Mouse (Mus musculus) midbrain, embryonic 14.5 days (tissue): ENCODE measurements around the gene Vmn2r38. TPM values are rescaled to one million over a fixed set of nuclear protein-coding genes. Genes with fewer than 3 reads are reported as not detected.
"Not testable (repeated sequence)": the region's sequence is repeated elsewhere in the genome, so short reads cannot be mapped to it uniquely, and the experiment has no call there.

Experiments
- ATAC-seq: fragments of 200-750 bp; cut with Nextera tagmentation; 2 replicates; pipeline ENCODE4 v1.8.0; 2017; ENCODE audit warnings: moderate number of reproducible peaks, moderate library complexity; ENCODE audit not compliant: low FRiP score, low TSS enrichment
- DNase-seq: peaks from one replicate; pipeline ENCODE4 v3.0.0-alpha.2; 2015
- H3K27ac ChIP-seq: fragments of 300-500 bp; sonication (generic); replicated peaks from 2 replicates; pipeline ENCODE4 v1.5.1; 2014; ENCODE audit warnings: mild to moderate bottlenecking, low read depth, low read length, moderate library complexity
- H3K27me3 ChIP-seq: fragments of 300-500 bp; sonication (generic); 2 replicates; pipeline ENCODE4 v1.6.1; 2014; ENCODE audit warnings: low read length, control low read depth, mixed read lengths; ENCODE audit not compliant: control insufficient read depth, insufficient read depth
- H3K36me3 ChIP-seq: fragments of 300-500 bp; sonication (generic); 2 replicates; pipeline ENCODE4 v1.6.1; 2014; ENCODE audit warnings: low read length, control low read depth; ENCODE audit not compliant: control insufficient read depth, insufficient read depth
- H3K4me1 ChIP-seq: fragments of 300-500 bp; sonication (generic); 2 replicates; pipeline ENCODE4 v1.6.1; 2014; ENCODE audit warnings: mild to moderate bottlenecking, antibody characterized with exemption, low read length, control low read depth; ENCODE audit not compliant: control insufficient read depth, insufficient read depth
- H3K4me2 ChIP-seq: fragments of 300-500 bp; sonication (generic); 2 replicates; pipeline ENCODE4 v1.6.1; 2014; ENCODE audit warnings: mild to moderate bottlenecking, low read length, moderate library complexity
- H3K4me3 ChIP-seq: fragments of 300-500 bp; sonication (generic); replicated peaks from 2 replicates; pipeline ENCODE4 v1.5.1; 2014; ENCODE audit warnings: low read depth, low read length
- H3K9ac ChIP-seq: fragments of 300-500 bp; sonication (generic); replicated peaks from 2 replicates; pipeline ENCODE4 v1.6.1; 2014; ENCODE audit warnings: mild to moderate bottlenecking, low read length, moderate library complexity
- H3K9me3 ChIP-seq: fragments of 300-500 bp; sonication (generic); 2 replicates; pipeline ENCODE4 v1.6.1; 2016; ENCODE audit warnings: low read length, control low read depth, mixed read lengths; ENCODE audit not compliant: control insufficient read depth
- WGBS: fragments of 180-500 bp; shearing (Covaris S2); extraction: QIAGEN DNeasy Blood & Tissue Kit; methylation state at CpG from one replicate; pipeline ENCODE4 v1.1.7; 2014; 5-methylcytosine and 5-hydroxymethylcytosine counted together
- polyA plus RNA-seq: library from polyadenylated mRNA; unstranded; fragments of >200 nt; fragmentation: Nextera tagmentation; extraction: Ambion mirVana; gene quantifications from 2 replicates; pipeline ENCODE4 v1.2.1, GENCODE M21; 2014

Vmn2r38 gene
- not detected in 2 replicates for polyA plus RNA-seq

DNA sequence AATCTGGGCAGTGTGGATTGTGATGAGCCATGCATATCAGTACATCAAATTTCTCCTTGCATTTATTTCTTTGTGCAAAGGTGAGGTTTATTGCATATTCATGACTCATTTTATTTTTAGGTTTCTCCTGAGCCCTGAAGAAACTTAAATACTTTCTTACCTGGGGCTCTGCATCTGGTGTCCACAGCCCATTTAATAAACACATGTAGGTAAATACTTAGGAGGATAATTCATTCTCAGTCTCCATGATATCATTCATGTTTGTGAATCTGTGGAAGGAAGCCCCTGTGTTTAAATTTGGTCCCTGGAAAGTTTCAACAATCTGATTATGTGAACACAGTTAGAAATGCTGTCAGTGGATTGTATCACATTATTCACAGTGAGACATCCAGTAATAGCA is at the start of gene Vmn2r38:
Gene Vmn2r38, minus strand, starts transcription at position 101 of the 400 bp plus-strand sequence.
- H3K4me3 ChIP-seq, H3K27ac ChIP-seq, ATAC-seq, H3K9ac ChIP-seq, H3K27me3 ChIP-seq, DNase-seq, H3K9me3 ChIP-seq, H3K36me3 ChIP-seq, H3K4me1 ChIP-seq, H3K4me2 ChIP-seq: not testable (repeated sequence)

DNA sequence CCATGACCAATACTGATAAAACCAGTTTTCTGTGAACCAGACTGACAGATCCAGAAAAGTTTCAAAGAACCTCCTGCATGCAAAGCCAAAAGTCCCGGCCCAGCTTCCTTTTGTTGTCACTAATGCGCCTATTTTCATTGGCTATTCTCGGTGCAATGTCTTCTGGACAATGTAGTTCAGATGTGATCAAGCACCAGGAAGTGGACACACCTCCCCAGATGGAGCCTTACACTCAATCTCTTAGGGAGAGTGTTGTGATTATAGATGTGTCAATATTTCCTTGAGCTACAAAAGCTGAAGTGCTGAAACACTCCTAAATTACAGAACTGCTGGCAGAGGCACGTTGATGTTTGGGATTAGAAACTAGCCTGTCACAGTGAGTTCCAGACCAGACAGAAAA is 32.3 kb downstream of the Vmn2r38 start:
- not testable (repeated sequence) for H3K4me3 ChIP-seq, H3K27ac ChIP-seq, H3K27me3 ChIP-seq, H3K4me2 ChIP-seq, H3K9me3 ChIP-seq, H3K9ac ChIP-seq, DNase-seq, H3K4me1 ChIP-seq, H3K36me3 ChIP-seq, ATAC-seq
- 85% methylated on average over 4 of the region's 4 CpGs for WGBS

DNA sequence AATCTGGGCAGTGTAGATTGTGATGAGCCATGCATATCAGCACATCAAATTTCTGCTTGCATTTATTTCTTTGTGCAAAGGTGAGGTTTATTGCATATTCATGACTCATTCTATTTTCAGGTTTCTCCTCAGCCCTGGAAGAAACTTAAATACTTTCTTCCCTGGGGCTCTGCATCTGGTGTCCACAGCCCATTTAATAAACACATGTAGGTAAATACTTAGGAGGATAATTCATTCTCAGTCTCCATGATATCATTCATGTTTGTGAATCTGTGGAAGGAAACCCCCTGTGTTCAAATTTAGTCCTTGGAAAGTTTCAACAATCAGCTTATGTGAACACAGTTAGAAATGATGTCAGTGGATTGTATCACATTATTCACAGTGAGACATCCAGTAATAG is 67.0 kb downstream of the Vmn2r38 start, which contains the start of gene Vmn2r39:
Gene Vmn2r39, minus strand, starts transcription at position 101 of the 400 bp plus-strand sequence.
- H3K9ac ChIP-seq, H3K36me3 ChIP-seq, ATAC-seq, H3K4me3 ChIP-seq, DNase-seq, H3K9me3 ChIP-seq, H3K27ac ChIP-seq, H3K27me3 ChIP-seq, H3K4me2 ChIP-seq, H3K4me1 ChIP-seq: not testable (repeated sequence)

Other genes with a start within 250 kb of the Vmn2r38 start
- gene Vmn2r40, start 166.4 kb downstream of the Vmn2r38 start, polyA plus RNA-seq = not detected in 2 replicates
- gene Vmn2r39, start 67.1 kb downstream of the Vmn2r38 start, polyA plus RNA-seq = not detected in 2 replicates
- not detected in 2 replicates for gene Vmn2r37, start 125.8 kb upstream of the Vmn2r38 start, polyA plus RNA-seq